Mouse (Mus musculus): ENCODE results near the gene Ssc4d. TPM values are rescaled to one million over a fixed set of nuclear protein-coding genes. Genes with fewer than 3 reads are reported as not detected.
A peak's percentile ranks its signal among the peaks of the same experiment; 100 is the strongest.

Ssc4d gene
- polyA plus RNA-seq, 1 experiment = 5.0 TPM

DNA sequence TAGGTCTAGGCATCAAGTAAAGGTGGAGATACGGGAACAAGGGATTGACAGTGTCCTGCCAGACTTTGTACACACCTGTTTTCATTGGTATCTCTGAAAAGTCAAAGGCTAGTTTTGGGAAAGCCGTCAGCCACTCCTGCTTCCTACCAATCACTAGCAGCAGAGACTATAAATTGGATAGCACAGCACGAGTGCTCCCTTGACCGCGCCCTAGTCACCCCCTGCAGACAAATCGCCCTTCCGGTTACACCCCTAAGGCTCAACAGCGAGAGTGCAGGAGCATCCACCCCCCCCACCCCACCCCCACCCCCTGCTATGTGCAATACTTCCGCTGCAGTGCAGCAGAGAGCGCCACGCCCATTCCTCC, 12.2 kb downstream of the Ssc4d start:
- peaks cover 3% of the 10 kb centered on the region for H3K27me3 ChIP-seq (replicated peaks)
- H3K36me3 ChIP-seq (replicated peaks; ENCODE audit: low read length) = peaks cover 14% of the 10 kb centered on the region
- H3K9me3 ChIP-seq = no peaks in the 10 kb centered on the region
- H3K4me1 ChIP-seq = peaks cover 63% of the 10 kb centered on the region
- H3K4me3 ChIP-seq (replicated peaks) = peak overlapping the region; percentile 97
- TF ChIP-seq GATA1 (IDR thresholded peaks at IDR 0.05; ENCODE audit: borderline replicate concordance, low read length) = no peak
- no peak for TF ChIP-seq FLI1 (IDR thresholded peaks at IDR 0.05; ENCODE audit: low read length)

DNA sequence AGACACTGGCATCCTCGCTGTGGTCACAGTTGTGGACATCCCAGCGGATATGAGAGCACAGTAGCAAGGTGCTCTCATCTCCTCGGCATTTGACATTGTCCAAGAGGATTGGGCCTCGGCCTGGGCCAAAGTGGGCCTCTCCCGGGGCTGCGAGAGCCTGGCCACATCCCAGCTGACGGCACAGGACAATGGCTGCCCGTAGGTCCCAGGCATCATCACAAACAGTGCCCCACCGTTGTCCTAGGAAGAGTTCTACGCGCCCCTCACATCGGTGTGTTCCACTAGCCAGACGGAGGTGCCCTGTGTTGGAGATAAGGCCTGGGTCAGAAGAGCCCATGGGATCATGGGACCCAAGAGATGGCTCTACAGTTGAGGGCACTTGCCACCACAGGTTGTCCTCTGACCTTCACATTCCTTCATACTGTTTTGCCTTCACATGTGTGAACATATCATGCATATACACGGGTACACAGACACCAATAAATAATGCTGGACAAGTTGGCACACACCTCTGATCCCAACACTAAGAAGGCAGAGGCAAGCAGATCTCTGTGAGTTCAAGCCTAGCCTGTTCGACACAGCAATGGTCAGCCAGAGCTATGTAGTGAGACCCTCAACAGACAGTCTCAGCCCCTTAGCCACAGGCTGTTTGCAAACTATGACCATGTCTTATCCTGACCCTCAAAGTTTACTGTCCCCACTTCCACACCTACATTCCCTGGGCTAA, 13.3 kb downstream of the Ssc4d start:
- TF ChIP-seq FLI1 (IDR thresholded peaks at IDR 0.05; ENCODE audit: low read length) (no peak), GATA1 (IDR thresholded peaks at IDR 0.05; ENCODE audit: borderline replicate concordance, low read length) (no peak)
- no peaks in the 10 kb centered on the region for H3K9me3 ChIP-seq
- peak overlapping the region; percentile 97 for H3K4me3 ChIP-seq (replicated peaks)
- H3K36me3 ChIP-seq (replicated peaks; ENCODE audit: low read length) = peaks cover 14% of the 10 kb centered on the region
- peaks cover 3% of the 10 kb centered on the region for H3K27me3 ChIP-seq (replicated peaks)
- peaks cover 74% of the 10 kb centered on the region for H3K4me1 ChIP-seq

DNA sequence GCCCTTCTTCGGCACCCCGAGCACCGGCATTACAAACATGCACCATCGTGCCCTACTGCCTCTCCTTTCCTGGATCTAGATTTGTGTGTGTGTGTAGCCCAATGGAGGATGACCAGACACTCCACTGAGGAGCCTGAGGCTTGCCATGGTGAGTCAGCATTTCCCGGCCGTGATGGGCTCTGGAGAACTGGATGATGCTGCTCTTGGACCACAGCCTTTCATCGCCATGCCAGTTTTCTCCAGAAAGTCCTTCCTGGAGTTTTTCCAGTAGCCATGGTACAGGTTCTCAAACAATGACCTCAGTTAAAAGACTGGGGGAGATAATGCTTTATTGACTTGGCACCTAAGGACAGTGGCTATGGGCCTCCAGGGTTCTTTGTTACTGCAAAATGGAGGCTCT, 14.4 kb downstream of the Ssc4d start:
- H3K4me3 ChIP-seq (replicated peaks) = peak overlapping the region; percentile 72
- H3K4me1 ChIP-seq = peaks cover 80% of the 10 kb centered on the region
- H3K36me3 ChIP-seq (replicated peaks; ENCODE audit: low read length) = peaks cover 14% of the 10 kb centered on the region
- no peaks in the 10 kb centered on the region for H3K9me3 ChIP-seq
- TF ChIP-seq FLI1 (IDR thresholded peaks at IDR 0.05; ENCODE audit: low read length) (no peak), GATA1 (IDR thresholded peaks at IDR 0.05; ENCODE audit: borderline replicate concordance, low read length) (no peak)
- H3K27me3 ChIP-seq (replicated peaks) = no peaks in the 10 kb centered on the region

GRCm38 (mm10) chr5:135958367-135958766, 16.0 kb downstream of the Ssc4d start:
- Histone ChIP-seq H3K27me3 (replicated peaks) (no peaks in the 10 kb centered on the region), H3K36me3 (replicated peaks; ENCODE audit: low read length) (peaks cover 14% of the 10 kb centered on the region), H3K4me1 (peaks cover 83% of the 10 kb centered on the region), H3K9me3 (no peaks in the 10 kb centered on the region), H3K4me3 (replicated peaks) (peak overlapping the region; percentile 89)
- TF ChIP-seq GATA1 (IDR thresholded peaks at IDR 0.05; ENCODE audit: borderline replicate concordance, low read length) = no peak
- no peak for TF ChIP-seq FLI1 (IDR thresholded peaks at IDR 0.05; ENCODE audit: low read length)

DNA sequence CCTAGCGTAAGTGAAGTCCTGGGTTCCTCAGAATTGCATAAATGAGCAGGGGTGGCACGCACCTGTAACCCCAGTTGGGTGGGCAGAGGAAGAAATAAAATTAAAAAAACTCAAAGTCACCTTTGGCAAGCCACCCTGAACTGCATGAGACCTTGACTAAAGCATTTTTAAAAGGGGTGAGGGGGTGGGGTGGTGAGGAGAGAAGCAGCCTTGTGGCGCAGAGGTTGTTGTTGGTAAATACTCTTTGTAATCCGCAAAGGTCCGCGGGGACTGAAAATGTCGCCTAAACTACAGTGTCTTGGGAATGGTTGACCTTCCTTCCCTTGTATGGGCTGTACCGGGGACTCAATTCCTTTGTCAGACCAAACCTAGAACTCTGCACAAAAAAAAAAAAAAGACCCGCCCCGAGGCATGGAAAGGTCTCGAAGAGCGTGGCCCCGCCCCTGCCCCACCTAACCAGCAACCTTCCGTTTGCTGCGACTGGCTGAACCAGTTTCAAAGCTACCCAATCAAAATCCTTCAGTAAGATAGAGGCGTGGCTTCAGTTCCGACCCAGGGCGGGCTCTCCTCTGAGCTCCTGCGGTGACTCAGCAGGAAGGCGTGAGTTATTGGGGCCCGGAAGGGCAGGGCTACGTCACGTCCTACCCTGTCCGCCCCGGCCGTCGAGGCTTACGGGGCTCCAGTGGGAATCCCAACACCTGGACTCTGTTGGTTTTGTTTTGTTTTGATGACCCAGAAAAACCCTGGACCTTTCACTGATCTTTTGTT, 16.9 kb downstream of the Ssc4d start:
- H3K4me1 ChIP-seq = peaks cover 85% of the 10 kb centered on the region
- H3K9me3 ChIP-seq = no peaks in the 10 kb centered on the region
- TF ChIP-seq GATA1 (IDR thresholded peaks at IDR 0.05; ENCODE audit: borderline replicate concordance, low read length) = no peak
- TF ChIP-seq FLI1 (IDR thresholded peaks at IDR 0.05; ENCODE audit: low read length) = no peak
- no peaks in the 10 kb centered on the region for H3K27me3 ChIP-seq (replicated peaks)
- H3K4me3 ChIP-seq (replicated peaks) = peak overlapping the region; percentile 89
- peaks cover 14% of the 10 kb centered on the region for H3K36me3 ChIP-seq (replicated peaks; ENCODE audit: low read length)

GRCm38 (mm10) chr5:135956300-135957206, 17.8 kb downstream of the Ssc4d start:
- peaks cover 88% of the 10 kb centered on the region for H3K4me1 ChIP-seq

GRCm38 (mm10) chr5:135952830-135953229, 21.5 kb downstream of the Ssc4d start:
- TF ChIP-seq GATA1 (IDR thresholded peaks at IDR 0.05; ENCODE audit: borderline replicate concordance, low read length) (no peak), FLI1 (IDR thresholded peaks at IDR 0.05; ENCODE audit: low read length) (no peak)
- no peaks in the 10 kb centered on the region for H3K9me3 ChIP-seq
- no peaks in the 10 kb centered on the region for H3K27me3 ChIP-seq (replicated peaks)
- peak overlapping the region; percentile 21 for H3K4me3 ChIP-seq (replicated peaks)
- H3K4me1 ChIP-seq = peaks cover 72% of the 10 kb centered on the region
- no peaks in the 10 kb centered on the region for H3K36me3 ChIP-seq (replicated peaks; ENCODE audit: low read length)

More at GRCm38 (mm10) chr5:135956300-135957206, 17.8 kb downstream of the Ssc4d start:
- TF ChIP-seq GATA1 (IDR thresholded peaks at IDR 0.05; ENCODE audit: borderline replicate concordance, low read length) (no peak), FLI1 (IDR thresholded peaks at IDR 0.05; ENCODE audit: low read length) (no peak)
- Histone ChIP-seq H3K36me3 (replicated peaks; ENCODE audit: low read length) (peaks cover 14% of the 10 kb centered on the region), H3K4me3 (replicated peaks) (peak overlapping the region; percentile 89), H3K27me3 (replicated peaks) (no peaks in the 10 kb centered on the region), H3K9me3 (no peaks in the 10 kb centered on the region)

DNA sequence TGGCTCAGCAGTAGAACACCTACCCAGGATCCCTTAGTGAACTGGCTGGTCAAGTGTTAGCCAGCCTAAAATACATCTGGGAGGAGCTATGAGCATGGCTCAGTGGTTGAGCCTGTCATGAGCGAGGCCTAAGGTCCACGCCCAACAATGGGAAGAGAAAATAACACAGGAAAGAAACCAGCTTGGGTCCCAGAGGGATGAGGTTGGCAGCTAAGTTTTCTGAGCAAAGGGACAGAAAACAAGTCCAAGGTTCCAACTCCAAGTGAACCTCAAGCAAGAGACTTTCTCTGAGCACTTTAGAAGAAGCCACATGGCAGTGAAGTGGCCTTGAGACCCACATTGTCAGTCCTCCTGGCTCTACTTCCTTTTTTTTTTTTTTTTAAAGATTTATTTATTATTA, 22.7 kb downstream of the Ssc4d start:
- TF ChIP-seq GATA1 (IDR thresholded peaks at IDR 0.05; ENCODE audit: borderline replicate concordance, low read length) (no peak), FLI1 (IDR thresholded peaks at IDR 0.05; ENCODE audit: low read length) (no peak)
- H3K36me3 ChIP-seq (replicated peaks; ENCODE audit: low read length) = no peaks in the 10 kb centered on the region
- peak overlapping the region; percentile 20 for H3K4me3 ChIP-seq (replicated peaks)
- H3K4me1 ChIP-seq = peaks cover 70% of the 10 kb centered on the region
- H3K27me3 ChIP-seq (replicated peaks) = no peaks in the 10 kb centered on the region
- H3K9me3 ChIP-seq = no peaks in the 10 kb centered on the region

GRCm38 (mm10) chr5:135950710-135951412, 23.5 kb downstream of the Ssc4d start:
- Histone ChIP-seq H3K4me1 (peaks cover 69% of the 10 kb centered on the region), H3K9me3 (no peaks in the 10 kb centered on the region), H3K4me3 (replicated peaks) (peak overlapping the region; percentile 20), H3K36me3 (replicated peaks; ENCODE audit: low read length) (no peaks in the 10 kb centered on the region), H3K27me3 (replicated peaks) (no peaks in the 10 kb centered on the region)
- no peak for TF ChIP-seq FLI1 (IDR thresholded peaks at IDR 0.05; ENCODE audit: low read length)
- TF ChIP-seq GATA1 (IDR thresholded peaks at IDR 0.05; ENCODE audit: borderline replicate concordance, low read length) = no peak
